Mouse (Mus musculus): ENCODE data around the gene Slc25a33. TPM values are rescaled to one million over a fixed set of nuclear protein-coding genes. Genes with fewer than 3 reads are reported as not detected.

Gene Slc25a33
- polyA plus RNA-seq, 1 experiment = 34.3 TPM

GRCm38 (mm10) chr4:149735624-149736250 lies 38.3 kb downstream of the Slc25a33 start:
- H3K36me3 ChIP-seq (ENCODE audit: control insufficient read depth, insufficient read depth) = no peaks in the 10 kb centered on the region
- peaks cover 41% of the 10 kb centered on the region for H3K79me2 ChIP-seq (ENCODE audit: control insufficient read depth, insufficient read depth)
- no peaks in the 10 kb centered on the region for H3K27me3 ChIP-seq (ENCODE audit: control insufficient read depth, insufficient read depth, insufficient read length)
- H3K4me3 ChIP-seq = peak overlapping the region; percentile 35
- no peak overlapping the region for H3ac ChIP-seq (ENCODE audit: control insufficient read depth, insufficient read length)
- TF ChIP-seq POLR2AphosphoS2 (IDR thresholded peaks at IDR 0.05; ENCODE audit: insufficient read length, low read depth) (no peak), TCF3 (IDR thresholded peaks at IDR 0.05; ENCODE audit: insufficient read length, low read depth) (peak; percentile 17), TCF12 (IDR thresholded peaks at IDR 0.05; ENCODE audit: insufficient read depth, poor library complexity, severe bottlenecking) (no peak), MYOG (IDR thresholded peaks at IDR 0.05; ENCODE audit: control insufficient read depth in 1 of 3, insufficient read depth in 1 of 3, insufficient read length in 2 of 3, low read depth in 2 of 3) (peak in 1 of 3 experiments; percentile 62), MYOD1 (IDR thresholded peaks at IDR 0.05; ENCODE audit: control insufficient read depth in 1 of 3, insufficient read length in 2 of 3, low read depth in 2 of 3) (peak in 1 of 3 experiments; percentile 56), E2F4 (IDR thresholded peaks at IDR 0.05; ENCODE audit: insufficient read depth) (no peak), USF1 (IDR thresholded peaks at IDR 0.05; ENCODE audit: low read depth) (no peak), REST (IDR thresholded peaks at IDR 0.05; ENCODE audit: insufficient read depth, insufficient read length) (no peak)
- peak overlapping the region; percentile 83 for H3K4me2 ChIP-seq (ENCODE audit: low read depth)

GRCm38 (mm10) chr4:149734730-149735475 lies 39.2 kb downstream of the Slc25a33 start:
- Histone ChIP-seq H3K27me3 (ENCODE audit: control insufficient read depth, insufficient read depth, insufficient read length) (no peaks in the 10 kb centered on the region), H3ac (ENCODE audit: control insufficient read depth, insufficient read length) (no peak overlapping the region), H3K4me2 (ENCODE audit: low read depth) (no peak overlapping the region), H3K4me3 (peak overlapping the region; percentile 35), H3K79me2 (ENCODE audit: control insufficient read depth, insufficient read depth) (peaks cover 41% of the 10 kb centered on the region), H3K36me3 (ENCODE audit: control insufficient read depth, insufficient read depth) (no peaks in the 10 kb centered on the region)
- TF ChIP-seq TCF12 (IDR thresholded peaks at IDR 0.05; ENCODE audit: insufficient read depth, poor library complexity, severe bottlenecking) (peak; percentile 64), MYOG (IDR thresholded peaks at IDR 0.05; ENCODE audit: control insufficient read depth in 1 of 3, insufficient read depth in 1 of 3, insufficient read length in 2 of 3, low read depth in 2 of 3) (peak; percentile 91 to 99 (median 92)), REST (IDR thresholded peaks at IDR 0.05; ENCODE audit: insufficient read depth, insufficient read length) (no peak), USF1 (IDR thresholded peaks at IDR 0.05; ENCODE audit: low read depth) (no peak), TCF3 (IDR thresholded peaks at IDR 0.05; ENCODE audit: insufficient read length, low read depth) (peak; percentile 91), MYOD1 (IDR thresholded peaks at IDR 0.05; ENCODE audit: control insufficient read depth in 1 of 3, insufficient read length in 2 of 3, low read depth in 2 of 3) (peak; percentile 61 to 97 (median 90)), POLR2AphosphoS2 (IDR thresholded peaks at IDR 0.05; ENCODE audit: insufficient read length, low read depth) (no peak), E2F4 (IDR thresholded peaks at IDR 0.05; ENCODE audit: insufficient read depth) (no peak)

GRCm38 (mm10) chr4:149734246-149734645 lies 39.8 kb downstream of the Slc25a33 start:
- TF ChIP-seq E2F4 (IDR thresholded peaks at IDR 0.05; ENCODE audit: insufficient read depth) (no peak), MAX (IDR thresholded peaks at IDR 0.05; ENCODE audit: low read depth) (no peak)
- Histone ChIP-seq H3K4me3 (no peak overlapping the region), H3K27me3 (ENCODE audit: control insufficient read depth, insufficient read depth, insufficient read length) (no peaks in the 10 kb centered on the region), H3K36me3 (ENCODE audit: control insufficient read depth, insufficient read depth) (no peaks in the 10 kb centered on the region), H3K4me2 (ENCODE audit: low read depth) (no peak overlapping the region), H3ac (ENCODE audit: control insufficient read depth, insufficient read length) (no peak overlapping the region), H3K79me2 (ENCODE audit: control insufficient read depth, insufficient read depth) (peaks cover 41% of the 10 kb centered on the region)

DNA sequence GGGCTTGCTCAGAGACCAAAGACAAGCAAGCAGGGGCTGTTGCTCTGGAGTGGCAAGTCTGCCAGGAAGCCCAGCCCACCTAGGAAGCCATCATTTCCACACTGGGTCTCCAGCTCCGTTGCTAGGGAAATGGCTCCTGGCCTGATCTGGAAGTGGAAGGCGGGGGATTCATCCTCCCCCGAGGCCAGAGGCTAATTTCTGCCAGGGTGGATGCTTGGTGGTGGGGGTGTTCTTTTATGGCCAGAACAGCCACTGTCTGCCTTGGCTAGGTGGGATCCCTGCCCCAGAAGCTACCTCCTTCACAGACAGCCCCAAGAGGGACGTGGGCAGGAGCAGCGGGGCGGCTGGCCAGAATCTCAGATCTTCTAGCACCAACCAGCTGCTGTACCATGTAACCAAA lies 40.3 kb downstream of the Slc25a33 start:
- TF ChIP-seq TCF12 (IDR thresholded peaks at IDR 0.05; ENCODE audit: insufficient read depth, poor library complexity, severe bottlenecking) (no peak), MYOD1 (IDR thresholded peaks at IDR 0.05; ENCODE audit: control insufficient read depth in 1 of 3, insufficient read length in 2 of 3, low read depth in 2 of 3) (peak in 1 of 3 experiments; percentile 8), MYOG (IDR thresholded peaks at IDR 0.05; ENCODE audit: control insufficient read depth in 1 of 3, insufficient read depth in 1 of 3, insufficient read length in 2 of 3, low read depth in 2 of 3) (peak in 1 of 3 experiments; percentile 22)
- Histone ChIP-seq H3K36me3 (ENCODE audit: control insufficient read depth, insufficient read depth) (no peaks in the 10 kb centered on the region), H3ac (ENCODE audit: control insufficient read depth, insufficient read length) (no peak overlapping the region), H3K4me2 (ENCODE audit: low read depth) (no peak overlapping the region), H3K79me2 (ENCODE audit: control insufficient read depth, insufficient read depth) (peaks cover 41% of the 10 kb centered on the region), H3K4me3 (no peak overlapping the region), H3K27me3 (ENCODE audit: control insufficient read depth, insufficient read depth, insufficient read length) (no peaks in the 10 kb centered on the region)

DNA sequence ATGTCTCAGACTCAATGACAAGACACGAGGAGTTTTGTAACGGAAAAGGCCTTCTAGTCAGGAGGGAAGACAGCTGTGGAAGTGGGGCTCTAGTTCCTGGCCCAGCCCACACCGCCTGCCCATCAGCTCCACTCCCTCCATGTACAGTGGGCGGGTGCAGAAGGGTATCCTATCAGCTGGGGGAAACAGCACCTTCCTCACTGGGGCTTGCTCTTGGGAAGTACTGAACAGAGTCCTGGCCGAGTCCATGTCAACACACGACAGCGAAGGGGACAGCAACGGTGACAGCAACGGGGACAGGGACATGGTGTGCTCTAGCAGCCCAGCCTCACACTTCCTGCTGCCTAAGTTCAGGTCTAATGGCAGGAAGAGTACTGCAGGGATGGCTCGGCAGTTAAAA lies 41.3 kb downstream of the Slc25a33 start:
- Histone ChIP-seq H3K36me3 (ENCODE audit: control insufficient read depth, insufficient read depth) (no peaks in the 10 kb centered on the region), H3K4me2 (ENCODE audit: low read depth) (peak overlapping the region; percentile 8)

More for the DNA sequence above, 41.3 kb downstream of the Slc25a33 start:
- Histone ChIP-seq H3ac (ENCODE audit: control insufficient read depth, insufficient read length) (no peak overlapping the region), H3K79me2 (ENCODE audit: control insufficient read depth, insufficient read depth) (peaks cover 41% of the 10 kb centered on the region), H3K4me3 (no peak overlapping the region), H3K27me3 (ENCODE audit: control insufficient read depth, insufficient read depth, insufficient read length) (no peaks in the 10 kb centered on the region)
- TF ChIP-seq MYOG (IDR thresholded peaks at IDR 0.05; ENCODE audit: control insufficient read depth in 1 of 3, insufficient read depth in 1 of 3, insufficient read length in 2 of 3, low read depth in 2 of 3) (peak in 1 of 3 experiments; percentile 3), MYOD1 (IDR thresholded peaks at IDR 0.05; ENCODE audit: control insufficient read depth in 1 of 3, insufficient read length in 2 of 3, low read depth in 2 of 3) (peak in 1 of 3 experiments; percentile 50), CEBPB (IDR thresholded peaks at IDR 0.05; ENCODE audit: insufficient read depth, poor library complexity, severe bottlenecking) (no peak), POLR2A (IDR thresholded peaks at IDR 0.05; ENCODE audit: insufficient read length, low read depth) (no peak)

All from myocyte (in vitro differentiated cells).